Mouse (Mus musculus) right cerebral cortex, postnatal 25 days (tissue): Measurements from ENCODE around the gene Zfp839.

Experiments used
- DNase-seq: peaks from one replicate; pipeline ENCODE4 v3.0.0; 2022

Zfp839 gene

DNA sequence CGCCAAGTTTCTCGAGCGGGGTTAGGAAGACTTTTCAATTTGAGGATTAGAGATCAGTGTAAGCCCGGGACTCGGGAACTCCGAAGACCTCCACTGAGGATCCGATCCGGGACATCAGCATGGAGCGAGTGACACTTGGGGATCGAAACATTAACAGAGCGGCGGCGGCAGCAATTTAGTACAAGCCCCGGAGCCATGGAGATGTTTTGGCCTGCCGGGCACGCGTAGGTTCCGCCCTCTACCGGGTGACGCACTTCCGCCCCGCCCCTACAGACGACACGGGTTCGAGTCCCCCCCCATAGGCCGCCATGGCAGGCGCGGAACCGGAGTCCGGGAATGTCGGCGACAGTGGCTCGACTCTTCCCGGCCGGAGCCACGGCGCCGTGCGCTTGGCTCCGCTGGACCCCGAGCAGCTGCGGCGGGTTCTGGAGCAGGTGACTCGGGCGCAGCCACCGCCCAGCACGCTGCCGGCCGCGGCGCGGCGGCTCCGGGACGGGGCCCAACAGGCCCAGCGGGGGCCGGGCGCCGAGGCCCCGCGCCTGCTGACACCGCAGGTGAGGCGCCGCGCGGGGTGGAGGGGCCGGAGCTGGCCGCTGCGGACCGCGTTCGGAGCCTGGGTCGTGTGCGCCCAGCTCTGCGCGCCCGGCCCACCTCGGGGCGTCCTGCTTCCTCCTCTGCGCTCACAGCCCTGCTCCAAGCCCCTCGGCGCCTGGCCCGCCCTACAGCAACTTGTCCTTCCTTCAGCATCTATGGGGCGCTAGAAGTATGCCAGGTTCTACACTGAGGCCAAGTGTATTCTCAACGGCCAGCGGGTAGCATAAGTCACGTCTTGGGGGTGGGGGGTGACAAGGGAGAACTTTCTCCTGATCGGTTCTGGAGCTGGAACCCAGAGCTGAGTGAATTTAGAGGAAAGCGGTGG lies at the start of gene Zfp839:
Gene Zfp839 (plus strand): TSS at position 244 of the 919 bp plus-strand sequence.
- peak; percentile 90 for DNase-seq

DNA sequence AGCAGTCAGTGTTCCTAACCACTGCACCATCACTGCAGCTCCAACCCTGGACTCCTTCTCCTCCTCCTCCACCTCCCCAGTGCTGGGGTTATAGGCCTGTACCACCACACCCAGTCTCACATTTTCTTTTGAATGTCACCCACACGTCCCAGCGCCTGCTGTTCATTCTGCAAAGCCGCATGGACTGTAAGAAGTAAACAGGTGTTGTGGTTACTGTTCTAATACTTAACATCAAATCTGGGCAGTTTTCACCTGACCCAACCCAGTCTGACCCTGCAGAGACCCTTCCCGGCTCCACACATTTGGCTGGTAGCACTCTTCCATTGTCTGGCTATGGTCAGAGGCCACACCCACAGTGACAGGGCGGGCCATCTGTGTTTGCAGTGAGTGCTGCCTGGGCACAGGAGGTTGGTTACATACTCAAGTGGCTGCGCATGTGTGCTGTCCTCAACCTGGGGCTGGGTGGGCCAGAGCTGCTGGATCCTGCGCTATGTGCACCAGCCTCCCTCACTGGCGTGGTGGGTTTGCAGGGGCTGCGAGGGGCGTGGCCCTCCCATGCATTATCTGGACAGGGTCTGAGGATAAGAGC lies 48.1 kb upstream of the Zfp839 start:
- DNase-seq: no peak

DNA sequence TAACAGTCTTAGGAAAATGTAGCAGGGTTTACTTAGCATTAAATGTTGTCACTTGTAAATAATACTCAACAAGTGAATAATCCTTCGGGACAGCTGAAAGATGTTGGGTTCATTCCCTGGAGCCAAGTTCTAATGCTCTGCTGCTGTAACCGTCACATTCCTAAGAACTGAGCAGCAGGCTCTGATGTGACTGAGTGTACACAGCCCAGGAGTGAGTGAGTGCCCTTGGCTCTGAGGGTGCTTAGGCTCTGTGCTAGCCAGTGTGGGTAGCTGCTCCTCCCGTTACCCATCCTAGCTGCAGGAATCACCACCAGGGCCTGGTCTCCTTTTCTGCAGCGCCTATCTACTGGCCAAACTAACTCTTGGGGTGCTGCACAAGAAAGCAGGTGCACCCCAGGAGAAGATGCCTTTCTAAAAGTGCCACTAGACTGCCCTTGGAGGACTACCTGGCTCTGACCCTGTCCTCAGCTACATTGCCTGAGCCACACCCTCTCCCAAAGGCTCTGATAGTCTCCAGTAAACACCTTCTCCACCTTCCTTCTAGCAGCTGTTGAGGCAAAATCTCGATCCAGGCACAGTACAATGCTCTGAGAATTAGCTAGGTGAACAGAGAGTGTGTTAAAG lies 47.3 kb upstream of the Zfp839 start:
- no peak for DNase-seq

DNA sequence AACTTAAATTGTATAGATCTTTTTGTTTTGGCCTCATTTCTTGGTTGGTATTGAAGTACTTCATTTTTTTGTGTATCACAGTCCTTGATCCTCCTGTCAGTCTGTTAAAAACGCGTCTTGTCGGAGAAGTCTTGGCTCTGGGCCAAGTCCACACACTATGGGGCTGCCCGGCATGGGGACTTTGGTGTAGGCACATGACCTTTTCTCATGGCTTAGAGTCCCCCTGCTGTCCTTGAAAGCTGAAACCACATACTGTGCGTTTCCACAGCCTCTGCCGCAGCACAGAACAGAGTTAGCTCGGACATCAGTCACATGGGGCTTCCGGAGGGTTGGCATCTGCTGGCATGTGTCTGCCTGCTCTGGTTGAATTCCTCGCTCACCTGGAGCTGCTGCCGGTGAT lies 45.8 kb upstream of the Zfp839 start:
- no peak for DNase-seq

- DNase-seq: no peak
These were observed 43.6 kb upstream of the Zfp839 start for GRCm38 (mm10) chr12:110806301-110806970.

DNA sequence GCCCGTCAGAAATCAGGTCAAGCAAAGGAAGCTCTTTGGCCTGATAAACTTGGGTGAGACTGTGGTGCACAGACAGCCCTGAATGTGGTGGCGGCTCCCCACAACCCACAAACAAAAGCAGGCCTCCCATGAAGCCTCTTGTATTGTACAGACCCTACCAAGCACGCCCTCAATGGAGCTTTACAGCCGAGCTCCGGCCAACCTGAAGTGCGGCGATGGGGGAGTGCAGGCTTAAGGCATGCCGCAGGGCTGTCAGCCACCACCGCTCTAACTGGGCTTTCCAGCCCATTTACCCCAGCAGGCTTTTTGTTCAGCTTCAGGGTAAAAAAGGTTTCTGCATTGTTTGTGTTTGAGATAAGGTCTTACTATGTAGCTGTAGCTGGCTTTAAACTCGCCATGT lies 41.6 kb upstream of the Zfp839 start:
- no peak for DNase-seq

DNA sequence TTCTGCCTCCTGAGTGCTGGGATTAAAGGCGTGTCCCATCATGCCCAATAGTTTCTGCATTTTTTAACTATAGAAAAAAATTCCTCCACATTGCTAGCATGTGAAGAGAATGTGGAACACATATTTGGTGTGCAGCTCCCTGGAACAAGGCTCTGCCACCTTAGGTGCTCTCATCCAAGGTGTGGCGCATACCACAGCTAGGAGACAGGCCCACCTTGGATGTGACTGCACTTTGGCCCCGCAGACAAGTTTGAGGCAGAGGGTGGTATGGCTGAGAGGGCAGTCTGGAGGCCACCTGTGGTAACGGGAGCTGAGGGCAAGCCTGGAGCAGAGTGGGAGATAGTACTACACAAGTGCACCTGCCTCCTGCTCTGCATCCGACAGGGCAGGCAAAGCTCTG lies 41.2 kb upstream of the Zfp839 start:
- no peak for DNase-seq

- no peak for DNase-seq
These were observed 36.9 kb upstream of the Zfp839 start for GRCm38 (mm10) chr12:110813132-110813531.

GRCm38 (mm10) chr12:110813624-110814023 lies 36.4 kb upstream of the Zfp839 start:
- DNase-seq: no peak

GRCm38 (mm10) chr12:110814924-110815323 lies 35.1 kb upstream of the Zfp839 start:
- no peak for DNase-seq

DNA sequence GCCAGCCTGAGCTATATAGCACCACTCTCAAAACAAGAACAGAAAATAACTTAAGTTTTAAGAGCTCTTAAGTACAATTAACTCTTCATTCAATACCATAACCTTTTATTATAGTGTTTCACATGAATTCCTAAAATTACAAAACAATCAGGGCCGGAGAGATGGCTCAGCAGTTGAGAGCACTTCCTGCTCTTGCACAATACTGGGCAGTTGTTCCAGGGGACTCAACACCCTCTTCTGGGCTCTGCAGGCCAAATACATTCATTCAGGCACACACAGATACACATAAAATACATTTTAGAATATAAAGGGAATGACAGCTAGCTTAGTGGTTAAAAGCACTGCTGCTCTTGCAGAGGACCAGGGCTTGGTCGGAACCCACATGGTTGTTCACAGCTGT lies 33.2 kb upstream of the Zfp839 start:
- no peak for DNase-seq

- DNase-seq: no peak
These were observed 30.7 kb upstream of the Zfp839 start for GRCm38 (mm10) chr12:110819367-110819766.

DNA sequence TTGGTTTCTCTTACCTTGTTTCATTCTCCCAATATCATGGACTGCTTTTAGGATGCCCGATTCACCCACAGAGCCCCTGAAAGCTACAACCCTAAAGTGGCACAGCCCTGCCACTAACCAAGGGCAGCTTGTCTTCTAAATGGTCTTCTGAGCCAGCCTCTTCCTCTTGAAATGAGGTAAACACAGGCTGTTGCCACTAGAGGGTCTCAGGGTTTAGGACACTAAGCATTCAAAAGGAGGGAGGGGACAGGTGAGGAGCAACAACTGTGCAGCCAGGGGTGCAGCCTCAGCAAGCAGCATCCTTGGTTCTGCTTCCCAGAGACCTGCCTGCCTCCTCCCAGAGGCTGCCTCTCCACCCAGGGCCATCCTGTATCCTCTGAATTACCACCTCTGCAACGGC lies 28.3 kb upstream of the Zfp839 start:
- no peak for DNase-seq

GRCm38 (mm10) chr12:110822366-110822765 lies 27.7 kb upstream of the Zfp839 start:
- no peak for DNase-seq

DNA sequence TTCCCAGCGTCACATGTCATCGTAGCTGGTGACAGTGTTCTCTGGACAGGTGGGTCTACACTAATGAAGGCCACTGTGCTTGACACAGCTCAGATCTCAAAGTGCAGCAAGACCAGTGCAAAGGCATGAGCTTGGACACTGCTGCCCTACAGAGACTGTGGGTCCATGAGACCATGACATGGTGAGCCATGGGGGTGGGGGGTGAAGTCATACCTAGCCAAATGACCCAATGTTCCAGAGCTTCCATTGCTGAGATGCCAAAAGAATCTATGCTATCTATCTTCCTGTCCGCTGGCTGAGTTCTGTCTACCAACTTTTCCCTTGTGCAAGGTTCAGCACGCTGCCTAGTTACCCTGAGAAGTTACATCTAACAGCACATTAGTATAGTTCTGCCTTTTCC lies 21.1 kb upstream of the Zfp839 start:
- DNase-seq: no peak

GRCm38 (mm10) chr12:110830293-110831024 lies 19.6 kb upstream of the Zfp839 start:
- DNase-seq: no peak

- DNase-seq: no peak
These were observed 14.9 kb upstream of the Zfp839 start for GRCm38 (mm10) chr12:110835182-110835581.

- no peak for DNase-seq
These were observed 13.3 kb upstream of the Zfp839 start for GRCm38 (mm10) chr12:110836729-110837128.

GRCm38 (mm10) chr12:110837192-110837841 lies 12.7 kb upstream of the Zfp839 start:
- DNase-seq: no peak

GRCm38 (mm10) chr12:110837850-110838249 lies 12.2 kb upstream of the Zfp839 start:
- DNase-seq: no peak

DNA sequence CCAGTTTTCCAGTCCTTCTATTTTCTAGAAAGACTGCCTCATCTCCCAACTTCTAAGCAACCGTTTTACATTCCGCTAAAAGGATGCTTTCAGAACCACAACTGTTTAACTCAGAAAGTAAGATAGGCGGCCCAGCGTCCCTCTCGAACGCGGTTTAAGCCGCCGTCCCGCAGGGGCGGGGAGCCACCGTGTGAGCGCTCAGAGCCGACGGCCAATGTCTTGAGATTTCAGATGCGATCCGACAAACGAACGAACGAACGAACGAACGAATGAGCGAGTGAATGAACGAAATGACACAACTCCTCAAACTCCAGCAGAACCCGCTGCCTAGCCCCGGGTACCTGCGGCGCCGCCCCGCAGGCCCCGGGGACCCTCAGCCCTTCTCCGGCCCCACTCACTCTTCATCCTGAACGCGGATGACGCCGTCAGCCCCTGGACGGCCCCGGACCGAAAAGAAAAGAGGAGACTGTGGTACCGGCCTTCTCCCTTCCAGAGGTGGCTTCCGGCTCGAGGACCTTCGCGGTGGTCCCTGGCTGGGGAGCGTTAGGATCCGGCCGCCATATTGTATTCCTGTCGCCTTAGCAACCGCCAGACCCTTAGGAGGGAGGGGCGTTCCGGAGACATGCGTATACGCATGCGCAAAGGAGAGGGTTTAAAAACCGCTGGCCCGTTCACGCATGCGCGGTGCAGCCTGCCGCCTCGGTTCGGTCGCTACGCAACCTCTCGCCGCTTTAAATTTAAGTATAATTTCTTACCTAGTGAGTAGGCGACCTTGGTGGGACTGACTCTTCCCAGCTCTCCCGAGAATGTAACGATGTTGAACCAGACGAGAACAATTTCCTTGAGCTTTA lies 9.5 kb upstream of the Zfp839 start, which contains the start of gene Mok:
Gene Mok (minus strand): TSS at position 592 of the 851 bp plus-strand sequence.
- peak; percentile 96 for DNase-seq
